ENCODE assay signal across 8 mouse cellular contexts in genomic region chr13:48971033-48971432, GRCm38 (mm10). TPM values are rescaled to one million over a fixed set of nuclear protein-coding genes. Genes with fewer than 3 reads are reported as not detected.
DNase-seq lines count a peak whose midpoint lies in the region; ATAC-seq lines count a peak whose summit lies in the region.

No protein-coding gene starts in this region.

- no peaks in the 10 kb centered on the region for H3K27me3 ChIP-seq in heart, embryonic 10.5 days (ENCODE audit: insufficient read depth, poor library complexity, severe bottlenecking)
- H3K27me3 ChIP-seq in hindbrain, embryonic 14.5 days (ENCODE audit: control insufficient read depth, insufficient read depth, low read length): no peaks in the 10 kb centered on the region

- peak; percentile 26 for DNase-seq in gastrocnemius, postnatal 14 days
- DNase-seq in gastrocnemius, postnatal 10 days: no peak
- DNase-seq in c-Kit-positive CD71-positive TER-119-positive erythroid progenitor cells, embryonic 14.5 days (ENCODE audit: low spot score): peak; percentile 61
- peak; percentile 85 to 90 for DNase-seq in kidney, postnatal 36 days
- peak; percentile 37 for DNase-seq in naive thymus-derived CD4-positive, alpha-beta T cell, adult 2 months (ENCODE audit: low read depth)
- DNase-seq in thymus, adult 18-20 months: no peak
- no peak for DNase-seq in heart, embryonic 10.5 days (ENCODE audit: low spot score)
- DNase-seq in hindbrain, embryonic 14.5 days (ENCODE audit: low spot score): no peak

- intact Hi-C loops in gastrocnemius, postnatal 14 days (cut with DNase I; ENCODE audit: low total_unique reads): no loop called here

- H3K9ac ChIP-seq in hindbrain, embryonic 14.5 days: no peak overlapping the region

- peaks cover 26% of the 10 kb centered on the region for H3K4me1 ChIP-seq in heart, embryonic 10.5 days
- peaks cover 16% of the 10 kb centered on the region for H3K4me1 ChIP-seq in hindbrain, embryonic 14.5 days (replicated peaks; ENCODE audit: control insufficient read depth, insufficient read depth, low read length)

- H3K4me2 ChIP-seq in hindbrain, embryonic 14.5 days (replicated peaks): no peak overlapping the region

- ATAC-seq in hindbrain, embryonic 14.5 days (ENCODE audit: low FRiP score): no peak

- H3K27ac ChIP-seq in heart, embryonic 10.5 days: no peak overlapping the region
- no peak overlapping the region for H3K27ac ChIP-seq in hindbrain, embryonic 14.5 days

- 62% methylated on average over 5 of the region's 5 CpGs for WGBS in heart, embryonic 10.5 days
- WGBS in hindbrain, embryonic 14.5 days: 59% methylated on average over 5 of the region's 5 CpGs

- 0 out of 2 replicates have a peak, but pooled peaks cover 10% of the 10 kb centered on the region for H3K36me3 ChIP-seq in heart, embryonic 10.5 days
- 0 out of 2 replicates have a peak, but pooled peaks cover 8% of the 10 kb centered on the region for H3K36me3 ChIP-seq in hindbrain, embryonic 14.5 days (replicated peaks; ENCODE audit: control insufficient read depth, insufficient read depth)

- H3K9me3 ChIP-seq in heart, embryonic 10.5 days: no peaks in the 10 kb centered on the region
- H3K9me3 ChIP-seq in hindbrain, embryonic 14.5 days (ENCODE audit: control insufficient read depth, low read length): no peaks in the 10 kb centered on the region

- no peak overlapping the region for H3K4me3 ChIP-seq in heart, embryonic 10.5 days
- H3K4me3 ChIP-seq in hindbrain, embryonic 14.5 days (replicated peaks; ENCODE audit: low read length): no peak overlapping the region

RNA-seq across cellular contexts. Expression of gene Fam120a, which starts 3.2 kb away (rescaled TPM):
- total RNA-seq in gastrocnemius, postnatal 14 days (2021): 10 to 100 TPM; 85.7 TPM
- total RNA-seq in gastrocnemius, postnatal 10 days (2021): 100 to 1,000 TPM in 1 of 2 experiments, 10 to 100 TPM in 1; 96.4 to 101 TPM
- polyA plus RNA-seq in heart, embryonic 10.5 days (2016; fragmentation: Nextera tagmentation; extraction: Ambion mirVana): 17.5 and 20.7 TPM in 2 replicates
- polyA plus RNA-seq in hindbrain, embryonic 14.5 days (2014; fragmentation: Nextera tagmentation; extraction: Ambion mirVana): 15.3 and 16.6 TPM in 2 replicates

Comparison
In these comparisons a context has a peak if more than half of its experiments do, and no peak if none do; other contexts are left out.
1. DNase-seq: peak in gastrocnemius, postnatal 14 days (single experiment), c-Kit-positive CD71-positive TER-119-positive erythroid progenitor cells, embryonic 14.5 days (single experiment), kidney, postnatal 36 days (2 of 2) and naive thymus-derived CD4-positive, alpha-beta T cell, adult 2 months (single experiment); none in gastrocnemius, postnatal 10 days (single experiment), thymus, adult 18-20 months (0 of 2), heart, embryonic 10.5 days (single experiment) and hindbrain, embryonic 14.5 days (single experiment).